Mouse (Mus musculus): Measurements from ENCODE around the gene Rnf113a2.

DNA sequence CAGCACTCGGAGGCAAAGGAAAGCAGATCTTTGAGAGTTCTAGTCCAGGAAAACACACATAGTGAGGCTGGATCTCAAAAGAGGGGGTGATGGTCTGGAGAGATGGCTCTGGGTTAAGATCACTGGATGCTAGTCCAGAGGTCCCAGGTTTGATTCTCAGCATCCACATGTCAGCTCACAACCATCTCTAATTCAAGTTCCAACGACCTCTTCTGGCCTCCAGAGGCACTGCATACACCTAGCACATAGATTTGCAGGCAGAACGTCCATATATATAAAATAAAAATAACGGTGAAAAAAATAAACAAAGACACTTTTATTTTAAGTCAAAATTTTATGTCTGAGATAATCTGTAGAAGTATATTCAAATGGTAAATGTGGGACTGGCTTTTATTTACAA lies 9.7 kb upstream of the Rnf113a2 start:
- TF ChIP-seq CTCF (IDR thresholded peaks at IDR 0.05) (peak; percentile 25), EP300 (IDR thresholded peaks at IDR 0.05; ENCODE audit: insufficient read depth, low read depth, low read length) (no peak), POLR2A (IDR thresholded peaks at IDR 0.05; ENCODE audit: insufficient read depth, low read depth, low read length) (no peak)

Data from heart, adult 2 months (tissue).